Mouse (Mus musculus) G1E (cell line): Measurements from ENCODE around the gene Lmtk2.

Source experiments
- CTCF ChIP-seq: IDR thresholded peaks from 2 replicates; pipeline ENCODE4 v1.5.1; 2012; ENCODE audit warnings: low read depth, low read length, inconsistent platforms, mixed read lengths
- GATA1 ChIP-seq: IDR thresholded peaks from 2 replicates; pipeline ENCODE4 v1.6.1; 2012; ENCODE audit warnings: borderline replicate concordance, low read length, inconsistent platforms, mixed read lengths
- POLR2AphosphoS5 ChIP-seq: IDR thresholded peaks from 2 replicates; pipeline ENCODE4 v1.6.1; 2012; ENCODE audit warnings: low read depth, low read length, inconsistent platforms; ENCODE audit not compliant: insufficient replicate concordance
- TAL1 ChIP-seq: conservative IDR thresholded peaks from 2 replicates; pipeline ENCODE4 v1.6.1; 2012; ENCODE audit warnings: low read depth, low read length, inconsistent platforms, mixed read lengths

- TF ChIP-seq TAL1 (no peak), CTCF (no peak), POLR2AphosphoS5 (no peak), GATA1 (no peak)
Measured at GRCm38 (mm10) chr5:144125979-144126755, 25.9 kb downstream of the Lmtk2 start.
